Mouse (Mus musculus) kidney, embryonic 14.5 days (tissue): ENCODE results near the gene Gp1ba. TPM values are rescaled to one million over a fixed set of nuclear protein-coding genes. Genes with fewer than 3 reads are reported as not detected.
A peak's percentile ranks its signal among the peaks of the same experiment; 100 is the strongest.

Experiments used
- ATAC-seq: fragments of 200-750 bp; cut with Nextera tagmentation; 2 replicates; pipeline ENCODE4 v1.8.0; 2017; ENCODE audit warnings: moderate number of reproducible peaks, mild to moderate bottlenecking, moderate TSS enrichment, moderate library complexity; ENCODE audit not compliant: low FRiP score, low TSS enrichment
- H3K27ac ChIP-seq: fragments of 300-500 bp; sonication (generic); 2 replicates; pipeline ENCODE4 v1.5.1; 2014; ENCODE audit warnings: low read depth, mild to moderate bottlenecking, low read length, moderate library complexity, mixed read lengths
- H3K27me3 ChIP-seq: fragments of 300-500 bp; sonication (generic); 2 replicates; pipeline ENCODE4 v1.6.1; 2014; ENCODE audit warnings: mild to moderate bottlenecking, low read length; ENCODE audit not compliant: control insufficient read depth, insufficient read depth
- H3K36me3 ChIP-seq: fragments of 300-500 bp; sonication (generic); 2 replicates; pipeline ENCODE4 v1.6.1; 2014; ENCODE audit warnings: low read length, mixed read lengths; ENCODE audit not compliant: control insufficient read depth, insufficient read depth
- H3K4me1 ChIP-seq: fragments of 300-500 bp; sonication (generic); 2 replicates; pipeline ENCODE4 v1.6.1; 2014; ENCODE audit warnings: low read length, mixed read lengths; ENCODE audit not compliant: control insufficient read depth, insufficient read depth
- H3K4me2 ChIP-seq: fragments of 300-500 bp; sonication (generic); replicated peaks from 2 replicates; pipeline ENCODE4 v1.6.1; 2014; ENCODE audit warnings: low read depth, mild to moderate bottlenecking, low read length
- H3K4me3 ChIP-seq: fragments of 300-500 bp; sonication (generic); 2 replicates; pipeline ENCODE4 v1.5.1; 2014; ENCODE audit warnings: mild to moderate bottlenecking, low read length
- H3K9ac ChIP-seq: fragments of 300-500 bp; sonication (generic); 2 replicates; pipeline ENCODE4 v1.6.1; 2014; ENCODE audit warnings: low read depth, mild to moderate bottlenecking, low read length, moderate library complexity
- H3K9me3 ChIP-seq: fragments of 300-500 bp; sonication (generic); 2 replicates; pipeline ENCODE4 v1.6.1; 2016; ENCODE audit warnings: low read length; ENCODE audit not compliant: control insufficient read depth
- WGBS: fragments of 180-500 bp; shearing (Covaris S2); extraction: QIAGEN DNeasy Blood & Tissue Kit; methylation state at CpG from one replicate; pipeline ENCODE4 v1.1.7; 2014; 5-methylcytosine and 5-hydroxymethylcytosine counted together
- polyA plus RNA-seq: library from polyadenylated mRNA; unstranded; fragments of >200 nt; fragmentation: Nextera tagmentation; extraction: Ambion mirVana; gene quantifications from 2 replicates; pipeline ENCODE4 v1.2.1, GENCODE M21; 2014

Gp1ba gene
- polyA plus RNA-seq, 1 experiment from 2014 or later = 0.35 TPM

DNA sequence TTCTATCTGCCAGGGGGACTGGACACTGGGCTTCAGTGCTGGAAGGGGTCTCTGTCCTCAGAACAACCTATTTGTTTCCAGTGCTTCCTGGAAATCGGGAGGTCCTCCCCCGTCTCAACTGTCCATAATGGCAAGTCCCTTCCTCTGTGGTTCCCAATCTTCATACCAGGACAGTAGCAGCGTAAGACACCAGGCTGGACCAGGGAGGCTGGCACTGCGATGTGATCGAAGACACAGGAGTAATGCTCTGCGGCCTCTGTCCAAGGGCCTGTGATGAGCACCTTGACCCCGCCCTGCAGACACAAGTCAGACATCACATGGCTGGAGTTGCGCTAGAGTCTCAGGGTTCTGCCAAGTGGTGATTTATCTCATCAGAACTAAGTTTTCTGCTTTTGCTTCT is 40.4 kb downstream of the Gp1ba start:
- H3K4me1 ChIP-seq = peaks cover 5% of the 10 kb centered on the region
- H3K4me2 ChIP-seq = no peak overlapping the region
- WGBS = 95% methylated on average over 8 of the region's 8 CpGs
- no peaks in the 10 kb centered on the region for H3K9me3 ChIP-seq
- no peak overlapping the region for H3K9ac ChIP-seq
- no peak for ATAC-seq
- no peak overlapping the region for H3K27ac ChIP-seq
- peaks cover 47% of the 10 kb centered on the region for H3K36me3 ChIP-seq
- H3K4me3 ChIP-seq = no peak overlapping the region
- H3K27me3 ChIP-seq = no peaks in the 10 kb centered on the region

DNA sequence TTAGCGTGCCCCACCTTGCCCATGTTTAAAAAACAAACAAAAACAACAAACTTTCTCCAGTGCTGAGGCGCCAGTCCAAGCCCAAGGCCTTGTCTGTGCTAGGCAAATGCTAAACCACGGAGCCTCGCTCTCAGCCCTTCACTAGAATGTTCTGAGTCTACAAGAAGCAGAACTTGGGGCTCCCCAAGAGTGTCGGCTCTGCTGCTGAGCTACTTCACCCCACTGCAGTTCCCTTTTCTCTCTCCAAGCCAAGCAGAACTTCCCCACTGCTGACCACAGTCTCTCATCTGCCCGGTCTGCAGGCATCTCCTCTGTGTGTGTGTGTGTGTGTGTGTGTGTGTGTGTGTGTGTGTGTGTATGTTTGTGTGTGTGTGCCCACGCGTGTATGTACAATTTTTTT is 41.0 kb downstream of the Gp1ba start:
- Histone ChIP-seq H3K36me3 (peaks cover 52% of the 10 kb centered on the region), H3K27ac (no peak overlapping the region), H3K9me3 (no peaks in the 10 kb centered on the region), H3K4me2 (no peak overlapping the region), H3K9ac (no peak overlapping the region), H3K27me3 (no peaks in the 10 kb centered on the region), H3K4me3 (no peak overlapping the region), H3K4me1 (peaks cover 5% of the 10 kb centered on the region)
- WGBS = 96% methylated on average over 8 of the region's 8 CpGs
- no peak for ATAC-seq

- Histone ChIP-seq H3K9me3 (no peaks in the 10 kb centered on the region), H3K36me3 (peaks cover 56% of the 10 kb centered on the region), H3K27ac (no peak overlapping the region), H3K9ac (no peak overlapping the region; the same call in 1 of the 2 replicates), H3K4me3 (no peak overlapping the region), H3K27me3 (no peaks in the 10 kb centered on the region), H3K4me1 (peaks cover 5% of the 10 kb centered on the region), H3K4me2 (no peak overlapping the region)
- 58% methylated on average over 12 of the region's 12 CpGs for WGBS
- ATAC-seq = no peak
Measured at GRCm38 (mm10) chr11:70681170-70681569, 42.2 kb downstream of the Gp1ba start.

- H3K4me3 ChIP-seq = no peak overlapping the region; the same call in 1 of the 2 replicates
- H3K36me3 ChIP-seq = peaks cover 53% of the 10 kb centered on the region
- no peak overlapping the region for H3K9ac ChIP-seq
- H3K27me3 ChIP-seq = no peaks in the 10 kb centered on the region
- WGBS = 22% methylated on average over 11 of the region's 11 CpGs
- no peak overlapping the region for H3K4me2 ChIP-seq
- ATAC-seq = peak; percentile 71; the same call in 1 of the 2 replicates
- H3K4me1 ChIP-seq = peaks cover 5% of the 10 kb centered on the region
- no peaks in the 10 kb centered on the region for H3K9me3 ChIP-seq
- H3K27ac ChIP-seq = no peak overlapping the region
Measured at GRCm38 (mm10) chr11:70681897-70682581, 43.1 kb downstream of the Gp1ba start.

- H3K4me3 ChIP-seq = no peak overlapping the region
- peaks cover 52% of the 10 kb centered on the region for H3K36me3 ChIP-seq
- no peaks in the 10 kb centered on the region for H3K9me3 ChIP-seq
- H3K4me2 ChIP-seq = no peak overlapping the region
- no peak overlapping the region for H3K9ac ChIP-seq
- peaks cover 9% of the 10 kb centered on the region for H3K4me1 ChIP-seq
- WGBS = 89% methylated on average over 5 of the region's 5 CpGs
- no peak overlapping the region for H3K27ac ChIP-seq
- no peaks in the 10 kb centered on the region for H3K27me3 ChIP-seq
- no peak for ATAC-seq
Measured at GRCm38 (mm10) chr11:70683640-70684039, 44.7 kb downstream of the Gp1ba start.

DNA sequence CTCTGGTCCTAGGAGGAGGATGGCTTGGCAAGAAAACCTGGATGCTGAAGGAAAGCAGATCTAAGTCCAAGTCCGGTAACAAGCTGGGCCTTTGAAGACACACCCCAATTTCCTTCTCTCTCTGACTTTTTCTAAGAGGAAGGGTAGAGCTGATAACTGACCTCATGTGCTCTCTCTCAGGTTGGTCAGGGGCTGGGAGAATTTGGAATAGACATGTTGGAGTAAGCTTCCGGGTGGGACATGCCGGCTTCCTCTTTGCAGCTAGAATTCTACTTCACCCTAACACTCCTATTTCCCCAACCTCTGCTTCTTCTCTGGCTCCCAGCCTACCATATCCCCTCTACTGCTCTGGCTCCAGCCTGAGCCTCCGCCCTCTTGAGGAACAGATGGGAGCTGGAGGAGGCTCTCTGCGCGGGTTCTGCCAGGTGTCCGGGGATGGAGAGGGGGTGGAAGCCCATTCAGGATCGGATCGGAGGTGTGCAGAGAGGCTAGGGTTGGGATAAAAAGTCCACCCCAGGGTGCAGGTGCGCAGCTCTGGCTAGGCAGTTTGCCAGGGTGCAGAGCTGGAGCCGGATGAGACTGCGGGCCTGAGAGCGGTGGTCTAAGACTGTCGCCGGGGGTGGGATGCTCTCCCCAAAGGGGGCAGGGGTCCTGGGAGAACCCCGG is 48.1 kb downstream of the Gp1ba start:
- peak overlapping the region; percentile 82 for H3K9ac ChIP-seq
- ATAC-seq = peak; percentile 79
- H3K4me3 ChIP-seq = peak overlapping the region; percentile 83
- peak overlapping the region; percentile 81 for H3K27ac ChIP-seq
- H3K4me2 ChIP-seq = peak overlapping the region; percentile 74
- no peaks in the 10 kb centered on the region for H3K27me3 ChIP-seq
- no peaks in the 10 kb centered on the region for H3K9me3 ChIP-seq
- peaks cover 31% of the 10 kb centered on the region for H3K36me3 ChIP-seq
- WGBS = 2% methylated on average over 16 of the region's 16 CpGs
- peaks cover 10% of the 10 kb centered on the region for H3K4me1 ChIP-seq

- no peaks in the 10 kb centered on the region for H3K27me3 ChIP-seq
- H3K36me3 ChIP-seq = peaks cover 26% of the 10 kb centered on the region
- peak within 1 kb of the TSS; percentile 83 for H3K4me3 ChIP-seq
- peak within 1 kb of the TSS; percentile 81 for H3K27ac ChIP-seq
- peak within 1 kb of the TSS; percentile 82 for H3K9ac ChIP-seq
- H3K9me3 ChIP-seq = no peaks in the 10 kb centered on the region
- peak within 1 kb of the TSS; percentile 74 for H3K4me2 ChIP-seq
- WGBS = under 1% methylated on average over 51 of the region's 55 CpGs
- peak; percentile 91 for ATAC-seq
- H3K4me1 ChIP-seq = peaks cover 7% of the 10 kb centered on the region; the same call in 1 of the 2 replicates
Measured at GRCm38 (mm10) chr11:70687601-70688199, 48.8 kb downstream of the Gp1ba start, which contains the start of gene Camta2. Gene Camta2 (minus strand): TSS chr11:70688105.

DNA sequence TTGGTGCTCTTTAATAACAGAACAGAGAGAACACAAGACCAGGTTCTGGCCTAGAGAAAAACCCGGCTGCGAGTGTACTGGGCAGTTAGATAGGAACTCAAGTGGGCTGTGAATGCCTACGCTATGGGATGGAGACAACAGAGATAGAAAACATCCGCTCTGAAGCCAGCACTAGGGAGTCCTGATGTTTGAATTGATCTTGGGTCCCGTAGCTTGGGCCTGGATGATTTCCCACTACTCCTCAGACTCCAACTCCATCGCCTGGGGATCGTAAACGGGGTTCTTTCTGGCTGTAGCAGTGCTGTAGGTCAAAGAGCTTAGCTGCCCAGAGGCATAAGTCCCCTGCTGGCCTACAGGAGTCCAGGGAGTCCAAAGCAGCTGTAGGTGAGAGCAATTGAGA is 49.5 kb downstream of the Gp1ba start:
- WGBS = 11% methylated on average over 8 of the region's 8 CpGs
- H3K9me3 ChIP-seq = no peaks in the 10 kb centered on the region
- peak overlapping the region; percentile 81 for H3K27ac ChIP-seq
- peaks cover 7% of the 10 kb centered on the region; the same call in 1 of the 2 replicates for H3K4me1 ChIP-seq
- H3K27me3 ChIP-seq = no peaks in the 10 kb centered on the region
- peak overlapping the region; percentile 74 for H3K4me2 ChIP-seq
- no peak for ATAC-seq
- H3K36me3 ChIP-seq = peaks cover 22% of the 10 kb centered on the region
- H3K4me3 ChIP-seq = peak overlapping the region; percentile 83
- H3K9ac ChIP-seq = peak overlapping the region; percentile 82

GRCm38 (mm10) chr11:70689578-70689977 is 50.7 kb downstream of the Gp1ba start:
- Histone ChIP-seq H3K4me3 (no peak overlapping the region), H3K9me3 (no peaks in the 10 kb centered on the region), H3K36me3 (peaks cover 10% of the 10 kb centered on the region), H3K4me2 (no peak overlapping the region), H3K27ac (no peak overlapping the region), H3K27me3 (no peaks in the 10 kb centered on the region), H3K4me1 (peaks cover 7% of the 10 kb centered on the region; the same call in 1 of the 2 replicates), H3K9ac (no peak overlapping the region)
- WGBS = 66% methylated on average over 4 of the region's 4 CpGs
- no peak for ATAC-seq
